Mouse (Mus musculus) lung, postnatal 0 days (tissue): ENCODE results near the gene Cntn4.

Experiments
- CTCF ChIP-seq: IDR thresholded peaks from 2 replicates; pipeline ENCODE4 v1.5.1; 2016; ENCODE audit warnings: antibody characterized with exemption, mild to moderate bottlenecking
- EP300 ChIP-seq: IDR thresholded peaks from 2 replicates; pipeline ENCODE4 v1.6.1; 2016; ENCODE audit warnings: antibody characterized with exemption, mild to moderate bottlenecking, control low read depth

GRCm38 (mm10) chr6:106663780-106664651 lies 986.6 kb downstream of the Cntn4 start:
- TF ChIP-seq EP300 (no peak), CTCF (peak; percentile 59)
